Mouse (Mus musculus) layer of hippocampus, adult 9-10 months (tissue): ENCODE measurements around the gene Cacnb3.
"Not testable (repeated sequence)": the region's sequence is repeated elsewhere in the genome, so short reads cannot be mapped to it uniquely, and the experiment has no call there.

Experiments
- DNase-seq: peaks from one replicate; pipeline ENCODE4 v3.0.0; 2022; ENCODE audit warnings: low spot score

The Cacnb3 gene

GRCm38 (mm10) chr15:98630540-98630939 lies at the start of gene Cacnb3:
TSS of gene Cacnb3 (plus strand) at chr15:98630840.
- no peak for DNase-seq

DNA sequence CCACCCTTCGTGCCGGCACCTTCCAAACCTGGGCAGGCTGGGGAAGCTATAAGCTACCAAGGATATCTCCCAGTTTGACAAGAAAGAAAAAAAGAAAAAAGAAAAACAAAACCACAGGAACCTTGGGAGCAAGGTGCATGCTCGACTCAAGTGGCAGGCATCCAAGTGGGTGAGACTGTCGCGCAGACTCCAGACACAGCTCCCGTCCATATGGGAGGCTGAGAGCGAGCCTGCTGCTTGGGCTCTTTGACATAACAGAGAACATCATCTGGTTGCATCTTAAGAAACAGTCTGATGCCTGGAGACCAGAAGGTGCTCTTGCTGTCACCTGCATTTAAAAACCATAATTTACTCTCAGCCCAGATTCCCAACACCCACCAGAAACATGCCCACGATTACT lies 48.2 kb upstream of the Cacnb3 start:
- peak; percentile 27 for DNase-seq

DNA sequence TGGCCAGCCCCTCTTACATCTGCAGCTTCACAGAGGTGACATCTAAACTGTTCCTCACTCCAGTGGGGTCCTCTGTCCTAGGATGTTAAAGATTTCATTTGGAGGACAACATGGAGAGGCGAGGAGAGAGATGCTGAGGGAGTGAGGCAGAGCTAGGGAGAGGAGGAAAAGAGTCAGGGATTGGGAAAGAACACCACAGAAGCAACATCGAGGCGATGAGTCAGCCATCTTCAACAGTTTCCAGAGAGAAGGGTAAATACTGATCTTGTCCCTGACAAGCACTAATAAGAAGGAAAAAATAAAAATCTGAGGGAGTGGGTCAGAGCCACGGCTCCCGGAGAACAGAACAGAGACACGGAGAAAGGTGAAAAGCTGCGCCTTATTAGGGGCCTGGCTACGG lies 47.6 kb upstream of the Cacnb3 start:
- no peak for DNase-seq

DNA sequence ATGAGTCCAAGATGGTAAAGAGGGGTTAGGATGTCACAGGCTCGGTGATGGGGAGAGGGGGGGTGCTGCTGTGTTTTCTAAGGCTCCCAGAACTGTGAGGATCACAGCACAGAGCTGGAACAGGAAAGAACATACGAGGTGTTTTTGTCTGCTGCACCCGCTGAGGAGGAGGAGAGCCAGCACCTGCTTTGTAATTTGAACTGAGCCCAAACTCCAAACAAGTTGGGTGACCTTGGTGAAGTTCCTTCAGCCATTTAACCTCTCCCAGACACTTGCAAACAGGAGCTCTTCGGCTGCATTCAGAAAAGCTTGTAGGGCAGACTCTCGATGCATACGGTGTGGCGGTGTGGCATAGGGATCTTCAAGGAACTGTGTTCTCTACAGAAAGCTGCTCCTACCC lies 45.2 kb upstream of the Cacnb3 start:
- DNase-seq: no peak

DNA sequence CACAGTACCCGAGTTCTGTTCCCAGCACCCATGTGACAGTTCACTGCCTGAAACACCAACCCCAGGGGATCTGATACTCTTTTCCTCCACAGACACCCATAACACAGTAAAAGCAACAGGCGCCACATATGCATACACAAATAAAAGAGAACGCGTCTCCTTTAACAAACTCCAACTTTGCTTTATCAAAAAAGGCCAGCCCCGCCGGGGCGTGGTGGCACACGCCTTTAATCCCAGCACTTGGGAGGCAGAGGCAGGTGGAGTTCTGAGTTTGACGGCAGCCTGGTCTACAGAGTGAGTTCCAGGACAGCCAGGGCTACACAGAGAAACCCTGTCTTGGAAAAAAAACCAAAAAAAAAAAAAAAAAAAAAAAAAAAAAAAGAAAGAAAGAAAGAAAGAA lies 44.5 kb upstream of the Cacnb3 start:
- DNase-seq: not testable (repeated sequence)

GRCm38 (mm10) chr15:98587751-98588150 lies 42.9 kb upstream of the Cacnb3 start:
- no peak for DNase-seq

GRCm38 (mm10) chr15:98589640-98590336 lies 40.9 kb upstream of the Cacnb3 start:
- DNase-seq: no peak

- DNase-seq: no peak
These were observed 39.2 kb upstream of the Cacnb3 start for GRCm38 (mm10) chr15:98591396-98591795.

GRCm38 (mm10) chr15:98594193-98594592 lies 36.4 kb upstream of the Cacnb3 start:
- DNase-seq: no peak

DNA sequence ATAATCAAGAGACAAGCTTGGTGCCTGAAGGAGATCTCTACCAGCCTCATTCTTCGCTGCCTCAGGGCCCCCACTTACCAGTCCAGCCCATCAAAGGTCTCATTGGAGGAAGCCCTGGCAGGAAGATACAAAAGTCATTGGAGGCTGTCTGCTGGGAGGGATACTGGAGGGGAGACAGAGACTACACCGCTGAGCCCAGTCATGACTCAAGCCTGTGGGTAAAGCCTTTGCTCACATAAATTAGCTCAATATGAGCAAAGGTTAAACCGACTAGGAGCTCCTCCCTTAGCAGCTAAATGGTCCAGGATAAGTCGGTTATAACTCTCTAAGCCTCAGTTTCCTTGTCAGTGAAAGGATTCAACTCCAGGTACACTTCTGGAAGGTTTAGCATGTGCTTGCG lies 35.6 kb upstream of the Cacnb3 start:
- no peak for DNase-seq

GRCm38 (mm10) chr15:98596609-98597008 lies 34.0 kb upstream of the Cacnb3 start:
- no peak for DNase-seq

DNA sequence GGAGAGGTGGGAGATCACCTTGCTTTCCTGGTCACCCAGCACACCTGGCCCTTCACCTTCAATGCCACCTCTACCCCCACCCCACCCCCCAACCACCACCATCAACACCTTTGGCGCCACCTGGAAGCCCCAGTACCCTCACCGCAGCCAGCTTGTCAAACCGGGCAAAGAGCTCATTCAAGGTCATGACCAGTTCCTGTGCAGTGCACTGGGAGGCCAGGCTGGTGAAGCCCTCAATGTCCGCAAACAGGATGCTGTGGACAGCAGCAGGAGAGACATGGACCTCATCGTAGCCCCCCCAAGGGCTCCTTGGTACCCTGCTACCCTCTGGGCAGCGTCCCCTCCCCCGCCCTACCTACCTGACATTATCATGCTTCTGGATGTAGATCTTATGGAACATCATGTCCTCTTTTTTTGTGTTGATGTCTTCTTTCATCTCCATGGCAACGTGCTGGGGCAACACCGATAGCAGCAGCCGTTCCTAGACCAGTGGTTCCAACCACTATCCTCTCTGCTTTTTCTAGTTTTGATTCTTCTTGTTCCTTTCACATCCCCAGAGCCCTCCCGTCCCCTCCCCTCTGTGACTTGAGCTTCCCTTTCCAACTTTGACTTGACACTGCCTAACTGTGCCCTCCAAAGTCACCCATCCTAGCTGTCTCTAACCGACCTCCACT lies 30.5 kb upstream of the Cacnb3 start:
- no peak for DNase-seq

GRCm38 (mm10) chr15:98601832-98602190 lies 28.8 kb upstream of the Cacnb3 start:
- no peak for DNase-seq

DNA sequence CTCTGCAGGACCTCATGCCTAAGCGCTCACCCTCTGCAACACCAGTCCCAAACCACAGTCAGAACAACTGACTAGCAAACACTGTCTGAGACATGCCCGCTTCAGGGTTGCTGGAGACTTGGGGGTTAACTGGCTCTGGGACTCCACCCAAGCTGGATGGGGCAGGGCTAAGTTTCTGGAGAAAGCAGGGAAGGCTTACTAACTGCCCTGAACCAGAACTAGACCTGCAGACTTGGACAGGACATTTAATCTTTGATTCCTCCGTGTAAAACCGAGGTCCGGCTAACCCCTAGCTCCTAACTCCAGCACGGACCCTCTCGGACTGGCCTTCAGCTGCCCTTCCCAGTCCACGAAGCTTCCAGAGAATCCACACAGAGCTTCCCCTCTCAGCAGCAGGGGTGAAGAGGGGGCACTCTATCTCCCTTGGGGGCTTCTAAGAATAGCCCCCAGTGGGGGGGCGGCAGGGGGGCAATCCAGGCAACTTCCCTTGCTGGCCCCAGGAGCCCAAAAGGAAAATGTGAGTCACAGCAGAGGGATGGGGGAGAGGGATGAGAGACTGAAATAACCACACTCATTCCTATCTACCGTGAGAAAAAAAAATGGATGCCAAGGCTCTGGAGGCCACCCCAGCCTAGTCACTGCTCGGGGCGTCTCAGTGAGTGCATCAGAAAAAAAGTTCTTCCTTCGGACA lies 28.3 kb upstream of the Cacnb3 start:
- DNase-seq: no peak

- no peak for DNase-seq
These were observed 27.6 kb upstream of the Cacnb3 start for GRCm38 (mm10) chr15:98602921-98603458.

- no peak for DNase-seq
These were observed 26.5 kb upstream of the Cacnb3 start for GRCm38 (mm10) chr15:98604041-98604575.

GRCm38 (mm10) chr15:98606051-98606536 lies 24.5 kb upstream of the Cacnb3 start:
- no peak for DNase-seq

DNA sequence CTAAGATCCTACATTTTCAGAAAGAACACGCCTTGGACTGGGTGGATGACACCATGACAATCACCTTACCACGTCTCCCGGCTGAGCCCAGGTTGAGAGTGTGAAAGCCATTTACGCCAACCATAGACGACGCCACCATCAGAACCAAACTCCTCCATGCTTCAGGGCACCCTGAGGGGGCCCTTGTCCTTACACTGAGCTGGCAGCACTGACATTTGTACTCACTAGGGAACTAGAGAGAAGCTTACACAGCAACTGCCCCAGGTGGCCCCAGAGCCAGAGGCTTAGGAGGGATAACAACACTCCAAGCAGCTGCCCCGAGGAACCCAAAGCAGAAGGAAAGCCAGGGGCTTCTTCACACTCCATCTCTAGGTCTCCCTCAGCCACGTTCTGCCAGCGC lies 23.9 kb upstream of the Cacnb3 start:
- no peak for DNase-seq

DNA sequence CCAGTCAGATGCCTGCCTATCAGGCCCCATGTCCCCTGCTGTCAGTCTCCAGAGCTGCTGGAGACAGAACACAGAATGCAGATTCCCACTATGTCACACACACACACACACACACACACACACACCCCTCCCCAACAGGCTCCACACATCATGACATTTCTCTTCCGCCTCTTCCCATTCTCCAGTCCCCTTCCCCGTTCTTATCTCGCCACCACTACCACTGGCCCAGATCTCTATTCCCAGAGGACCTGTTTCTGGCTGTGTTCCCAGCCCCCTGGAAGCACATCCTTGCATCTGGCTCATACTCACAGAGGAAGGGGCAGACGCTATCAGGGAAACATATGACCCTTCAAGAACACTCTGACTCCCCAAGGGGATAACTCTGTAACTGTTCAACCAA lies 23.1 kb upstream of the Cacnb3 start:
- DNase-seq: no peak

- no peak for DNase-seq
These were observed 22.4 kb upstream of the Cacnb3 start for GRCm38 (mm10) chr15:98608058-98608783.

DNA sequence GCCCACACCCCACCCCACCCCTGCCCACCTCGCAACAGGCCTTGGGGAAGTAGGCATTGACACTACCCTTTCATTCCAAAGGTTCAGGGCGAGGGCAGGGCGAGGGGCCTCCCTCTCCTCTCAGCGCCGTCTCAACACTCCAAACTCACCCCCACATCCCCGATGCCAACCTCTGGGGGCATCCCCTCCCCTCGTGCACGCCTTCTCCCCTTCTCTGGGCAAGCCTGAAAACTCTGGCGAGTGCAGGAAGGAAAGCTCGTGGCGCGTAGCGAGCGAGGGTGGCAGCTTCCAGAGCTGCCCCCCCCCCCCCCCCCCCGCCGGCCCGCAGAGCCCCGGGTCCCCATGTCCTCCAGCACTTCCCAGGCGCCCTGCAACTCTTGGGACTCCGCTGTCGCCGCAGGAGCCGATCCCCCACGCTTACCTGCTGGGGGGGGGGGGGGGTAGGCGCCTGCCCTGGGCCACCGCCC lies 21.8 kb upstream of the Cacnb3 start:
- no peak for DNase-seq
